Mouse (Mus musculus): Measurements from ENCODE around the gene Rnft2.

DNA sequence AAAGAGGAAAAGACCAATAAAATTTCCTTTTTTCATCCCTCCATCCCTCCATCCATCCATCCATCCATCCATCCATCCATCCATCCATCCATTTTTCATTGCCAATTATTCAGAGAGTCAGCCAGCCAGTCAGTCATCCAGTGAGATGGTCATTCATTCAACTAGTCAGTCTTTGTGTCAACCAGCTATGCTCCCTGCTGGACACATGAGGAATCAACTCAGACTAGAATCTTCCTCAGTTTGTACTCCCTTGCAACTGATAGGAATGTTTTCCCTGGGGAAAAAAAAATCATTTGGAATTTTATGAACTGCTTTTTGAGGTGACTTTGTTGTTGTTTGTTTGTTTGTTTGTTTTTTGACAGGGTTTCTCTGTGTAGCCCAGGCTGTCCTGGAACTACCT, 79.5 kb downstream of the Rnft2 start:
- peak; percentile 26; the same call in 1 of the 2 replicates for TF ChIP-seq CTCF (IDR thresholded peaks at IDR 0.05; ENCODE audit: low read depth)
- TF ChIP-seq EP300 (IDR thresholded peaks at IDR 0.05; ENCODE audit: low read depth), result no peak
